Mouse (Mus musculus) intestine, embryonic 16.5 days (tissue): ENCODE results near the gene Myl12a. TPM values are rescaled to one million over a fixed set of nuclear protein-coding genes. Genes with fewer than 3 reads are reported as not detected.
A peak's percentile ranks its signal among the peaks of the same experiment; 100 is the strongest.

Experiments
- ATAC-seq: fragments of 200-750 bp; cut with Nextera tagmentation; 2 replicates; pipeline ENCODE4 v1.8.0; 2017; ENCODE audit warnings: moderate TSS enrichment, moderate library complexity
- H3K27ac ChIP-seq: fragments of 300-500 bp; sonication (generic); 2 replicates; pipeline ENCODE4 v1.5.1; 2014; ENCODE audit warnings: mild to moderate bottlenecking, low read length
- H3K27me3 ChIP-seq: fragments of 300-500 bp; sonication (generic); replicated peaks from 2 replicates; pipeline ENCODE4 v1.6.1; 2014; ENCODE audit warnings: low read length, control low read depth, mixed read lengths; ENCODE audit not compliant: control insufficient read depth, insufficient read depth
- H3K36me3 ChIP-seq: fragments of 300-500 bp; sonication (generic); 2 replicates; pipeline ENCODE4 v1.6.1; 2014; ENCODE audit warnings: low read length, control low read depth; ENCODE audit not compliant: control insufficient read depth, insufficient read depth
- H3K4me1 ChIP-seq: fragments of 300-500 bp; sonication (generic); 2 replicates; pipeline ENCODE4 v1.6.1; 2014; ENCODE audit warnings: low read length, control low read depth, mixed read lengths; ENCODE audit not compliant: control insufficient read depth, insufficient read depth
- H3K4me2 ChIP-seq: fragments of 300-500 bp; sonication (generic); 2 replicates; pipeline ENCODE4 v1.6.1; 2014; ENCODE audit warnings: low read depth, low read length, control low read depth
- H3K4me3 ChIP-seq: fragments of 300-500 bp; sonication (generic); 2 replicates; pipeline ENCODE4 v1.5.1; 2014; ENCODE audit warnings: mild to moderate bottlenecking, low read length
- H3K9ac ChIP-seq: fragments of 300-500 bp; sonication (generic); 2 replicates; pipeline ENCODE4 v1.6.1; 2014; ENCODE audit warnings: low read depth, low read length
- H3K9me3 ChIP-seq: fragments of 300-500 bp; sonication (generic); 2 replicates; pipeline ENCODE4 v1.6.1; 2016; ENCODE audit warnings: low read length, control low read depth; ENCODE audit not compliant: control insufficient read depth
- WGBS: fragments of 180-500 bp; shearing (Covaris S2); extraction: QIAGEN DNeasy Blood & Tissue Kit; methylation state at CpG from one replicate; pipeline ENCODE4 v1.1.7; 2014; 5-methylcytosine and 5-hydroxymethylcytosine counted together
- polyA plus RNA-seq: library from polyadenylated mRNA; unstranded; fragments of >200 nt; fragmentation: Nextera tagmentation; extraction: Ambion mirVana; gene quantifications from 2 replicates; pipeline ENCODE4 v1.2.1, GENCODE M21; 2015

The Myl12a gene
- polyA plus RNA-seq, 1 experiment from 2014 or later = 503 TPM

GRCm38 (mm10) chr17:71032719-71033118 is 30.0 kb upstream of the Myl12a start:
- no peak for ATAC-seq

GRCm38 (mm10) chr17:71027186-71027585 is 24.5 kb upstream of the Myl12a start:
- H3K27me3 ChIP-seq = no peaks in the 10 kb centered on the region
- no peak for ATAC-seq
- WGBS = 93% methylated on average over 3 of the region's 3 CpGs
- H3K9ac ChIP-seq = no peak overlapping the region
- no peak overlapping the region for H3K27ac ChIP-seq
- no peaks in the 10 kb centered on the region for H3K4me1 ChIP-seq
- H3K36me3 ChIP-seq = no peaks in the 10 kb centered on the region
- H3K4me3 ChIP-seq = no peak overlapping the region
- no peaks in the 10 kb centered on the region for H3K9me3 ChIP-seq
- H3K4me2 ChIP-seq = no peak overlapping the region

More at GRCm38 (mm10) chr17:71032719-71033118, 30.0 kb upstream of the Myl12a start:
- Histone ChIP-seq H3K9ac (no peak overlapping the region), H3K36me3 (no peaks in the 10 kb centered on the region), H3K27ac (no peak overlapping the region), H3K9me3 (no peaks in the 10 kb centered on the region), H3K27me3 (no peaks in the 10 kb centered on the region), H3K4me3 (no peak overlapping the region), H3K4me1 (no peaks in the 10 kb centered on the region), H3K4me2 (no peak overlapping the region)
- 79% methylated on average over 10 of the region's 10 CpGs for whole genome bisulfite sequencing

GRCm38 (mm10) chr17:71025922-71026321 is 23.2 kb upstream of the Myl12a start:
- no peaks in the 10 kb centered on the region for H3K36me3 ChIP-seq
- no peak overlapping the region for H3K27ac ChIP-seq
- H3K4me3 ChIP-seq = no peak overlapping the region
- no peak for ATAC-seq
- no peak overlapping the region for H3K4me2 ChIP-seq
- H3K9me3 ChIP-seq = no peaks in the 10 kb centered on the region
- no peaks in the 10 kb centered on the region for H3K4me1 ChIP-seq
- WGBS = 79% methylated on average over 8 of the region's 8 CpGs
- H3K9ac ChIP-seq = no peak overlapping the region
- no peaks in the 10 kb centered on the region for H3K27me3 ChIP-seq

- Histone ChIP-seq H3K4me1 (peaks cover 7% of the 10 kb centered on the region), H3K9ac (no peak overlapping the region), H3K4me2 (no peak overlapping the region), H3K36me3 (no peaks in the 10 kb centered on the region), H3K4me3 (no peak overlapping the region), H3K27me3 (no peaks in the 10 kb centered on the region), H3K9me3 (no peaks in the 10 kb centered on the region), H3K27ac (no peak overlapping the region)
- 91% methylated on average over 10 of the region's 10 CpGs for WGBS
- no peak for ATAC-seq
Measured at GRCm38 (mm10) chr17:71024071-71024470, 21.4 kb upstream of the Myl12a start.

GRCm38 (mm10) chr17:71022841-71023240 is 20.2 kb upstream of the Myl12a start:
- 88% methylated on average over 13 of the region's 13 CpGs for WGBS
- H3K4me2 ChIP-seq = no peak overlapping the region
- H3K27me3 ChIP-seq = no peaks in the 10 kb centered on the region
- H3K4me1 ChIP-seq = peaks cover 8% of the 10 kb centered on the region
- H3K9me3 ChIP-seq = no peaks in the 10 kb centered on the region
- ATAC-seq = no peak
- H3K36me3 ChIP-seq = no peaks in the 10 kb centered on the region
- no peak overlapping the region for H3K27ac ChIP-seq
- no peak overlapping the region for H3K9ac ChIP-seq
- no peak overlapping the region for H3K4me3 ChIP-seq

GRCm38 (mm10) chr17:71019860-71020259 is 17.2 kb upstream of the Myl12a start:
- H3K36me3 ChIP-seq = no peaks in the 10 kb centered on the region
- peak overlapping the region; percentile 50 for H3K27ac ChIP-seq
- H3K4me2 ChIP-seq = peak overlapping the region; percentile 34; the same call in 1 of the 2 replicates

GRCm38 (mm10) chr17:71019309-71019655 is 16.6 kb upstream of the Myl12a start:
- H3K27me3 ChIP-seq = no peaks in the 10 kb centered on the region
- ATAC-seq = peak; percentile 58; the same call in 1 of the 2 replicates
- H3K4me1 ChIP-seq = peaks cover 8% of the 10 kb centered on the region
- H3K9me3 ChIP-seq = no peaks in the 10 kb centered on the region
- no peaks in the 10 kb centered on the region for H3K36me3 ChIP-seq
- peak overlapping the region; percentile 28 for H3K4me3 ChIP-seq
- 20% methylated on average over 6 of the region's 6 CpGs for WGBS
- peak overlapping the region; percentile 58 for H3K9ac ChIP-seq
- H3K27ac ChIP-seq = peak overlapping the region; percentile 50
- peak overlapping the region; percentile 34 for H3K4me2 ChIP-seq

More at GRCm38 (mm10) chr17:71019860-71020259, 17.2 kb upstream of the Myl12a start:
- Histone ChIP-seq H3K4me3 (peak overlapping the region; percentile 28), H3K4me1 (peaks cover 8% of the 10 kb centered on the region), H3K27me3 (no peaks in the 10 kb centered on the region), H3K9ac (peak overlapping the region; percentile 58), H3K9me3 (no peaks in the 10 kb centered on the region)
- 59% methylated on average over 9 of the region's 9 CpGs for WGBS
- 0 out of 2 replicates have a peak, but pooled peaks have one; percentile 49 for ATAC-seq

- Histone ChIP-seq H3K4me2 (peak overlapping the region; percentile 34; the same call in 1 of the 2 replicates), H3K36me3 (no peaks in the 10 kb centered on the region), H3K4me1 (peaks cover 8% of the 10 kb centered on the region), H3K9ac (no peak overlapping the region), H3K27ac (no peak overlapping the region), H3K9me3 (no peaks in the 10 kb centered on the region), H3K4me3 (no peak overlapping the region), H3K27me3 (no peaks in the 10 kb centered on the region)
- WGBS = 82% methylated on average over 15 of the region's 15 CpGs
- ATAC-seq = no peak
Measured at GRCm38 (mm10) chr17:71018616-71019308, 16.1 kb upstream of the Myl12a start.

- H3K36me3 ChIP-seq = no peaks in the 10 kb centered on the region
- H3K27me3 ChIP-seq = no peaks in the 10 kb centered on the region
- H3K4me2 ChIP-seq = no peak overlapping the region
- no peak overlapping the region for H3K27ac ChIP-seq
- H3K4me1 ChIP-seq = peaks cover 8% of the 10 kb centered on the region
- no peak overlapping the region for H3K4me3 ChIP-seq
- ATAC-seq = no peak
- no peaks in the 10 kb centered on the region for H3K9me3 ChIP-seq
- WGBS = 98% methylated on average over 3 of the region's 3 CpGs
- H3K9ac ChIP-seq = no peak overlapping the region
Measured at GRCm38 (mm10) chr17:71018151-71018550, 15.5 kb upstream of the Myl12a start.
